Mouse (Mus musculus) gastrocnemius, adult 18-20 months (tissue): ENCODE measurements around the gene Nr2e1. TPM values are rescaled to one million over a fixed set of nuclear protein-coding genes. Genes with fewer than 3 reads are reported as not detected.

Experiments
- DNase-seq: peaks from one replicate; pipeline ENCODE4 v3.0.0; 2021; ENCODE audit warnings: low spot score
- long read RNA-seq, 2 experiments: library from polyadenylated mRNA; stranded (forward); transcript quantifications; one replicate each; pipeline ENCODE4 v2.0.0; 2021
- total RNA-seq, 2 experiments: library from RNA; stranded (reverse); gene quantifications; 2 replicates each; pipeline ENCODE4 v1.2.3; 2021

The Nr2e1 gene
- total RNA-seq = not detected
- long read RNA-seq, experiment 1 = 0 reads
- long read RNA-seq, experiment 2 = 0 reads

DNA sequence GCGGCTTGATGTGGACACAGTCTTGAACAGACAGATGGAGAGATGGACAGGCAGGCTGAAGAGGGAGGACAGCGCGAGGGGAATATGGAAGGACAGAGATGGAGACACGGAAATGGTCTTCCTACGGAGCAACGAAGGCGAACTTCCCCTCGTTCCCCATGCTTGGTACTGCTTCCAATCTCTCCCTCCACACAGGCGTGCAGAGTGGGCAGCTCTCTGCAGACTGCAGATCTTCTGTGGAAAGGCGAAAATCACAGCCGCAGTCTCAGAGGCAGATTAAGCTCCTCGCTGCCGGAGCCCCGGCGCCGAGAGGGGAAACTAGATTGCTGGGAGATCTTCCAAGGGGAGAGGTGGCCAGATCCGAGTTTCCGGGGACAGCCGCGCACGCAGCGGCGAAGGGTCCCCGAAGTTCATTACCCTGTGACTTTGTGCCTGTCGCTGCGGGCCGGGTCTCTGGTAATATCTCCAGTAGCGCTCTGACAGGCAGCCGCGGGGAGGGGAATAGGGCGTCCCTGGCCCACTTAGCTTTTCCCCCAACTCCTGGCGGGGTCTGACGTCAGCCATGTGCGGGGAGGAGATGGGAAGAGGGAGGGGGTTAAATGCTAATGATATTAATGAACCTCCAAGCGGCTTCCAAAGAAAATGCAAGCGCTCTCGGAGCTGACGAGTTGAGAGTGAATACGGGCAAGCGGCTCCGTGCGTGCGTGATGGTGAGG, at the start of gene Nr2e1, which contains the start of gene Ostm1:
Nr2e1 (minus strand) TSS at position 476 of the 716 bp plus-strand sequence.
Ostm1 (plus strand) TSS at position 666 of the 716 bp plus-strand sequence.
- DNase-seq = no peak

DNA sequence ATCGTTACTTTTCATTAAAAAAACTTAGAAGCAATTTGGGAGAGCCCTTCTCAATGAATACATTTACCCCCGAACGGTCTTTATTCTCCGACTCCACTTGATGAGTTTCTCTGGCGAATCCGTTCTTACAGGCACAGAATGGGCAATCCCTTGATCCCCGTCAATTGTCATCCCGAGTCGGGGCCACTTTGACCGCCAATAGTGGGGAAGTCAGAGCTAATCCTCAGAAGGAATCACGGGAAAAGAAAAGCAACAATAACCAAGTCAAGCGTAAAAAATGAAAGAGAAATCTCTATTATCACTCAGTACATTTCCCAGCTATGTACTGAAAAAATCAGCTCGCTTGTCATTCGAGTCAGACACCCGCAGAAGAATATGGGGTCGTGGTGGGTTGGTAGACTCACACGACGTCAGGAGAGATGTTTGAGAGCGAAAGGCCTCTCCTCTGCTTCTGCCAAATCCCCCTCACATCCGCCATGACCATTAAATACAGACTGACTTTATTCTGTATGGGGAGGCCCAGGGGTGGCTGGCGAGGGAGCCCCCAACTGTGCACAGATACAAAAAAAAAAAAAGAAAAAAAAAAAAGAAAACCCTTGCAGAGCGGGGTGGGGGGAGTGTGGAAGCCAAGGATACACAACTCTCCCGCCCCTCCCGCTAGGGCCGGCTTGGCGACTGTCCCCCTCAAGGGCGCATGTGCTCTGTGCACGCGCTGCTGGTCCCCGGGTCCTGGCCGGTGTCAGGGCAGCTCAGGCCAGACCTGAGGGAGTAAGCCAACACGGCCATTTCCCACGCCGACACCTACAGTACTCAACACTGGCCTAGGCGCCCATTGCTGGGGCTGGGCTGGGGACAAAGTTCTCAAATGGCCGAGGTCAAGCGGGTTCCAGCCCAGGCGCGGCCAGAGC, 49.3 kb upstream of the Nr2e1 start:
- no peak for DNase-seq

DNA sequence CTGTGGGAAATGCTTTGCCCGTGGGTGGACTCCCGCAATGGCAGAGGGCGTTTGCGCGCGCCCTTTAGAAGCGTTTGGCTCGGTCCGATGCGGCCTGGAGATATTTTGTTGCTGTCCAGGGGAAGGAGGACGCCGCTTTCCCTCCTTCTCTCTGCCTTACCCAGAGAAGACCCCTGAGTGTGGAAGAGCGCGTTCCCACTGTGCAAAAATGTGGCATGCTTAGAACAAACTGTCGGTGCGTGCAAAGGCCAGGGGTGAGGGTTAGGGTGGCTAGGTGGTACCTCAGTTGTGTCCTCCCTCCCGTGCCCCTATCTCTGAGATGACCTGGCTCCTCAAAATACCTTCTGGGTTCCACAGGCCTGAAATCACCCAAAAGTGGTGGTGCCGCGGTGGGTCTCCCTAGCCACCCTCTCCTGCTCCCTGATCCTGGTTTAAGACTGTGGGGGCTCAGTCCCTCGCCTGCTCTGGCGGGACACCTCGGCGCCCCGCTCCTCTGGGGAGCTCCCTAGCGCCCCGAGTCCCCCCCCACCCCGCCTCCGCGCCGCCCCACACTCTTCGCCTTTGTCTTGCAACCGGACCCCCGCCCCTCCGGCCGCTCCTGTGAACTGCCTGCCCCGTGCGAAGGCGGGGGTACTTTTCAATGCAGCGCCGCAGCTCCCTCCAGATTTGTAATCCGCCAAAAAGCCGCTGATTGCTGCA, 48.5 kb upstream of the Nr2e1 start:
- DNase-seq = no peak

DNA sequence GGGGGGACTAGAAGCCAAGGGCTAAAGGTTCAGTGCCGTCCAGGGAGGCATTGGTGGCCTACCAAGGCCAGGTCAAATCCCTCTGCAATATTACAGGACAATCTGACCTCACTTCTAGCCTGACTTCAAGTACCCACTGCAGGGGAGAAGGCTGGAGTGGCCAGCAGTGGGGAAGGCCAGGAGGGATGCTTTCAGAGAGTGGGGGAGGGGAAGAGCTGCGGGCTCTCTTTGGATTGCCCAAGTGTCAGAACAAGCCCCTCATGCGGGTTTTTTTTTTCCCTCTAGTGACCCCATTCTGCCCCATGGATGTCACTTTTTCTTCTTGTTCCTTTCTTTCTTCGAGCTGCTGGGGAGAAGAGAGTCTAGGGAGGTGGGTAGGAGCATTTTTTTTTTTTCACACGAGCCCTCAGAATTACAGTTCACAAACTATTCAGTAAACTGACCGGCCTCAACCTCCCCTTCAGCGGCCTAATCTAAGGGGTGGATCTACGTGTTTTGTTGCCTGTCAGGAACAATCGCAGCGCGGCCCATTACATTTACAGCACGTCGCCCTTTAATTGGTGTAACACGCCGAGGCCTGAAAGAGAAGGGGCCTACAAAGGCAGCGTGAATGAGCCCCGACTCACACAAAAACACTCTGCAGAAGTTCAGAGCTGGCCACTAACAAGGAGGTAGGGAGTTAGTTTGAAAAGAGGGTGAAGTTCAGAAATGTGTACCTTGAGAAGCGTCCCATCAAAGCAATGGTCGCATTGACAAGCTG, 47.3 kb upstream of the Nr2e1 start:
- DNase-seq = no peak

DNA sequence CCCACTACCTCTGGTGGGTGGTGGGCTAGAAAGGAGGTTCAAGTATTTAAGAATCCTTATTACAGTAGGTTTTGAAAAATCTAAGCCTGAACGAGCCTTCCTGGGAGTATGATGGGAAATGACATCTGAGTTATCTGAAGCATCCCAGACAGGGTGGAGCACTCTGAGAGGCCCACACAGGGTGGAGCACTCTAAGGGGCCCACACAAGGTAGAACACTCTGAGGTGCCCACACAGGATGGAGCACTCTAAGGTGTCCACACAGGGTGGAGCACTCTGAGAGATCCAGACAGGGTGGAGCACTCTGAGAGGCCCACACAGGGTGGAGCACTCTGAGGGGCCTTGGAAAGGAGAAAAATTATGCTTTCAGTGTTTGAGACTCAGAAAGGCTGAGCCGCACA, 42.5 kb upstream of the Nr2e1 start:
- no peak for DNase-seq

DNA sequence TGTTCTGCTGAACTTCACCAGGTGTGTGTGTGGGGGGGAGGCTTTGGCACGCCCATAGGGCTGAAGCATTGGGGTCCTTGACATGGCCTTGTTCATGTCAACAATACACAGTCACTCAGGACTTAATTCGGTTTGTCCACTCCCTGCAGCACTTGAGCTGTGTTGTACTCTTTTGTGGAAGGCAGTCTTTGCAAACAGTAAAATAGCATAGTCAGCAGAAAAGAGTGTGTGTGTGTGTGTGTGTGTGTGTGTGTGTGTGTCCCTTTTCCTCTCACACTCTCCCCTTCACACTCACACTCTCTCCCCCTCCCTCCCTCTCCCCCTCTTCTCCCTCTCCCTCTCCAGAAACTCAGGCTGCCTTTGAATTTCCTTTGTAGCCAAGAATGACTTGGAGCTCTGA, 34.9 kb upstream of the Nr2e1 start:
- DNase-seq = no peak

DNA sequence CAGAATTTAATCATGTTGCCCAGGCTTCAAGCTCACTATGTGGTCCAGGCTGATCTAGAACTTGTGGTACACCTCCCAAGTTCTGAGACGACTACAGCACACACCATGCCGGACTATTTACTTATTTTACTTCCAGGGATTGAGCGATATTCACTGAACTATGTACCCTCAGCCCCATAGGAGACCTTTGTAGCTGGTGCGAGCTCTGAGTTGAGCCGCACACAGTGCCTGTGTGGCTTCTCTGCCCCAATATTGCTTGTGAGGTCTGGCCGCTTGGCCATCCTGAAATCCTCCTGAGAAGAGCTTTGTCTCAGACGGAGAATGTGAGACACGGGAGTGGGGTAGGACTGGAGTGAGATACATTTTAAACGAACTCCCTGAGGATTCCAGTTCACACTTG, 31.3 kb upstream of the Nr2e1 start:
- no peak for DNase-seq

DNA sequence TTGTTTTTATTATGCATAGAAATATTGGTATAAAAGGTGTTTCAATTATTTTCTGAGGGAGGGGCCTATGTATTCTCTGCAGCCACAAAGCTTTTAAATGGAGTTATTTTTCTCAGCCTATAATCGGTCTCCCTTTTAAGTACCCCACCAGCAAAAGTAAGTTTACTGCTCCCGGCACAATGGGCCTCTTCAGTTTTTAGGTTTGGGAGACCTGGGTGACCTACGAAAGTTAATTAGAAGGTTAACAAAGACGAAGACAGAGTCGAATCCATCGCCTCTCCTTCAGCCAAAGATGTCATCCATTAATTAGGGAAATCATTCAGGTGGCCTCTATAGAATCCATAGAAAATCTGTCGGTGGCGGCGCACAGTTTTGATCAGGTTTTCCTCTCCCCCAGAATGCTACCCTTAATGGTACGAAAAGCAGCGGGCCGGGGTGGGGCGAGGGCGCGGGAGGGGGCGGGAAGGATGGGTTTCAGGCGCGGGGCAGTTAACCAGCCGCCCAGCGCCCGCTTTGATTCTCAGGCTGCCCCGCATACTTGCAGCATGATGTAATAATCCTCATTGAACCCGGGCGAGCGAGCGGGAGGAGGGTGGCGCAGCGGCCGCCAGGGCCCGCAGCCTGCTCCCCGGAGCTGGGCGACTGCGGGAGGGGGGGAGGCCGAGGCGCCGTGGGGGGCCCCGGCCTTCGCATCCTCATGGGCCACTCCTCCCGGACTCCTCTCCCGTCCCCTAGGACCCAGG, 30.4 kb upstream of the Nr2e1 start:
- DNase-seq = no peak

DNA sequence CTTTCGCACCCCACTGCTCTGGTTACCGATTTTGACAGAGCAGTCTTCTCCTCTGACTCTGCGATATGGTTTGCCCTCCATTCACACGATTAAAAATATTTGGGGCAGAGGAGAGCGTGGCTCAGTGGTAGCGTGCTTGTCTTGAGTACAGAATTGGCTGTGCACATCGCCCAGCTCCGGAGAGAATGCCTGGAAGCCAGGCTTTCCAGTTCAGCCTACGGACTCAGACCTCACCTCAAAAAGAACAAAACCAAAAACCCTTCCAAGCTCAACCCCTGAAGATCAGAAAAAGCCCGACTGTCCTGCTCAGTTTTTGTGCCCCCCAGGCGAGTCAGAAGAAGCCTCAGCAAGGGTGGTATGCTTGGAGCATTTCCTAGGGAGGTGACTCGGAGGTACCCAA, 29.6 kb upstream of the Nr2e1 start:
- no peak for DNase-seq

DNA sequence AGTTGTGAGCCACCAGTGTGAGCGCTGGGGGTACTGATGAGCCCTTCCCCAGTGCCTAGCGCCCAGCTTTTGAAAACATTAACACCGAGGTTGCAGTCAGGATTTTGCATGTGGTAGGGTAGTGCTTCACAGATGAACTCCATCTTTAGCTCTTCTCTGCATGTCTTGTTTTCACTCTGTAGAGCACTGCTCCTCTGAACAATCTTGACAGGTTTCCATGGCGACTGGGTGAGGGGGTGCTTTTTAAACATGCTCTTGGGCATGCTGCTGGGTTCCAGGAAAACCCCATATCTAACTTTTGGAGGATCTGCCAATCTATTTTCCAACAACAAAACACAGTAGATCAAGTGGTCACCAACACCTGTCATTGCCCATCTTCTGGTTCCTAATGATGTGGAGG, 23.3 kb upstream of the Nr2e1 start:
- DNase-seq = no peak

DNA sequence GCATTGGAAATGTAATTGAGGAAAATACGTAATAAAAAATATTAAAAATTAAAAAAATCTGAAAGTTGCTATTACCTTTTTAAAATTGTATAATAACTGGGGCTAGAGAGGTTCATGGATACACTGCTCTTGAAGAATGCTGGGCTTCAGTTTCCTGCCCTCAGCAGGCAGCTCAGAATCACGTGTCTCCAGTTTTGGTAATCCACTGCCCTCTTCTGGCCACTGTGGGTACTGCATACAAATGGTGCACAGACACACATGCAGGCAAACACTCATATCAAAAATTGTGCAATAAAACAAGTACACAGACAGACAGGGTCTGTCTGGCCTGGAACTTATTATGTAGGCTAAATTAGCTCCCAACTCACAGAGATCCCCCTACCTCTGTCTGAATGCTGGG, 21.4 kb upstream of the Nr2e1 start:
- DNase-seq = no peak

DNA sequence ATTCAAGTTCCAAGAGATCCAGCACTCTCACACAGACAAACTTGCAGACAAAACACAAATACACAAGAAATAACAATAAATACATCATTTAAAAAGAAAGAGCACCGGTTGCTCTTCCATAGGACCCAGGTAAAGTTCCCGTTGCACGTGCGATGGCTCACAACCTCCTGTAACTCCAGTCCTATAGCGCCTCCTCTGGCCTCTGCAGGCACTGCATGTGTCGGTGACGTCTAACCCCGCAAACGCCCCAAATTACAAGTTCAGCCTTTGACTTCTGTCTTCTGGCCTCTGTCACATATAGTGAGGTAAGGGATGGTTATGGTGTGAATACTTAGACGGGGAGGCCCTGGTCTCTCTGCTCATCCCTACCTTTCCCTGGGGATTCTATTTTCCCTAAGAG, 18.1 kb upstream of the Nr2e1 start:
- no peak for DNase-seq

DNA sequence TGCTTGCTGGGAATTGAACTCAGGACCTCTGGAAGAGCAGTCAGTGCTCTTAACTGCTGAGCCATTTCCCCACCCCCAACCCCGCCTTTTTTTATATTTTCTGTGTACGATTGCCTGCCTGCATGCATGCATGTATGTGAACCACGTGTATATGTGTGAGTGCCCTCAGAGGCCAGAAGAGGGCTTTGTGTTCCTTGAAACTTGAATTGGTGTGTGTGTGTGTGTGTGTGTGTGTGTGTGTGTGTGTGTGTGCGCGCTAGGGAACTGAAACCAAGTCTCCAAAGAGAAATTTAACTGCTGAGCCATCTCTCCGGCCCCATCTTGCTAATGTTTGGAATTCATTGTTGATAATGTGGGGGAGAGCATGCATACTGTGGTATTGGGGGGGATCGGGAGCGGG, 15.2 kb upstream of the Nr2e1 start:
- DNase-seq = no peak

DNA sequence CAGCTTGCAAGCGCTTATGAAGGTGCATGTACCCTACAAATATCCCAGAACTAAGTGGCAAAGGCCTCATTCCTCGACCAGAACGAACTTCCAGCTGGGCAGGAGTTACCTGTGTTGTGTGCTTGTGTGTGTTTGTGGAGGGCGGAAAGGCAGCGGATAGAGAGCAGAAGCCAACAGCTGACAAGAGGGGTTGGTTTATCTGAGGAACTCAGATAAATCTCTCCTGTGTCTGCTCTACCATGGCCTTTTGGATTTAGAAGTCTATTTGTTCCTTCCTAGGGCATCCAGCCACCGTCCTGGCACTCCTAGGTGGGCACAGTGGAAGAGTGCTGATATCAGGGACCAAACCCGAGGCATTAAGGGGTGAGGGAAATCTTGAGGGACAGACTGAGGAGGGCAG, 9.8 kb upstream of the Nr2e1 start:
- no peak for DNase-seq

DNA sequence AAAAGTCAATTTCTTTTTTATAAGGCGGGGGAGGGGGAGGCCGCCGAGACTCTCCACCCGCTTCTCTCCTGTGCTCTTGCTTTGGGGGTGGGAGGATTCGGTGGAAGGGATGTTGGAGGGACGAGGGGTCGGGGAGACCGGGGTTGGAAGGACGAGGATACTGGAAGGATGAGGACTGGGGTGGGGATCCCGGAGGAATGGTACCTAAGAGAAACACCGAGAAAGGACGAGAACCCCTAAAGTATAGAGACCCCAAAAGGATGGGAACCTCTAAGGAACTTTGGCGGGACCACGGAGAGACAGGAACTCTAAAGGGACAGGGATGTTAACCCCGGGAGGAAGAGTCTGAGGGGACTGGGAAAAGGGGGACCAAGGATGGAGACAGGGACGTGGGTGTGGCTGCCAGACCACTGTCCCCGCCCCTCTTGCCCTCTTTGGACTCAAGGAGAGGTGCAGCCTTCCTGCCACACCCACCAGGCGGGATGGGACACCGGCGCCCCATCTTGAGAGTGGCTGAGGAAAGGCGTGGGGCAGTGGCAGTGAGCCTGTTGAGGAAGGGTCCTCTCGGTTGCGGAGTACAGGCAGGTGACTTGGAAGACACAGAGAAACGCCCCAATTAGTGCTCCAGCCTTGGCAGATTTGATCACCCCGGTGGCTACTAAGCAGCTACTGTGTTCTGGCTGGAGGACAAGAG, 8.7 kb upstream of the Nr2e1 start:
- DNase-seq = no peak

DNA sequence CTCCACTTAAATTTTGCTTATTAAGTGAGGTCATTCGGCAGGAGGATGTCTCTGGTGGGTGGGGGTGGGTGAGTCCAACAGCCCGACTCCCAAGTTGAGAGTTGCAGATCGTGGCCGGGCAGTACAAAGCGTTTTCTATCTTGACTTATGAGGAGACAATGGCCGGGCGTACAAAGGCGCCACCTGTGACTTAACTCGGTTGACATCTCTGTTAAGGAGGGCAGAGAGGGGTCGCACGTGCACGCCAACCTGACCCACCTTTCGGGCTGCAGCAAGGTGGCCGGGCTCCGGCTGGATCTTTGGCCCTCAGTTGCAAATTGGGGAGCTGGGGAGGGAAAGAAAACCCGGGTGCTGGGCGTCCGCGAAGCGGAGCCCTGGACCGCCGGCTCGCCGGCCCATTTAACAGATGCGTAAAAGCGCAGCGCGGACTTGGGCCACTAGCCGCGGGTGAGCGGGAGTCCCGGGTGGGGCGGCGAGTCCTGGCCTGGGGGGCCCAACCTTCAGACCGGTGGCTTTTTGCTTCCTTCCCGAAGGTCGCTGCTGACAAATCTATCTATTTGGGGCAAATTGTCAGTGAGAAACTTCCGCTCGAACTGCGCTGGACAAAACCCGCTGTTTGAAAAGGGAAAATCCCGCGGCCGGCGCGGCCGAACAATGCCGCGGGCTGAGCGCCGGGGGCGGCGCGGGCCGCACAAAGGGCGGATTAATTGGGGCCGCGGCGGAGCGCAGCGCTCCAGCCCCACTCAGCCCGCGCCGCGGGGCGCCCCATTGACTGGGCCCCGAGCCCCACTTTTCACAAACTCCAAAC, 8.0 kb upstream of the Nr2e1 start:
- DNase-seq = no peak

DNA sequence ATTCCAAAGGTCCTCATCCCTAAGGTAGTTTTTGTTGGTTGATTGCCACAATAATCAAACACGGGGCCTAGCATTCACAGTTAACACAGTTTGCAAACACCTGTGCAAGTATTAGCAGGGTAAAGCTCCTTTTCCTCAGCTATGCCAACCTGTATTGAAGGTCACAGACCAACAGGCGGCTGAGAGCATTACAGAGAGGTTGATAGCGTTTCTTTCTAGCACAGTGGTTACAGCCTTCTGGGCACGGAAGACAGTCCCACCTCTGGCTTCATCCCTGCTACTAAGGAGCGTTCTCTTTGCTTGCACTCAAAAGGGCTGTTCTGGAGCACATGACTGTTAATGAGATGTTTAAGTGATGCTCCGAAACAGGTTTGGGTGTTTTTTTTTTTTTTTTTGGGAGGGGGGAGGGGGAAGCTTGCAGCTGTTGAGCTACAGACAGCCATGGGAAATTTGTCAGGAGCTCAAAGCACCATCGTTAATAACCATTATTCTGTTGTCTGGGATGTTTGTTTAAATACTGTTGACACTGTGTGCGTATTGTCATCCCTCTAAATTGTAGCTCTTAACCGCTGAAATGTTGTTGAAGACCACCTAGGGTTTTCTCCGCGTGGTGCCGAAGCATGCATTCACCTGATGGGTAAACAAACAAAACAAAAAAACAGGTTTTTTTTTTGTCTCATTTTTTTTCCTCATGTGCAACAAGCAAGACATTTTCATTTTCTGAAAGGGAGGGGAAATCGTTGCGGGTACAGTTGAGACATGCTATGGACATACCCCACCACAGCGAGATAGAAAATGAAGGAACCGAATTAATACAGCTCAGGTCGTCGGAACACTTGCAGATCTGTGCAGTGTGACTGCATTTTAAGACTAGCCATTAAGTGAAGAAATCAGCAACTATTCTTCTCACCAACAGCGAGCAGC, 7.1 kb upstream of the Nr2e1 start:
- DNase-seq = no peak

DNA sequence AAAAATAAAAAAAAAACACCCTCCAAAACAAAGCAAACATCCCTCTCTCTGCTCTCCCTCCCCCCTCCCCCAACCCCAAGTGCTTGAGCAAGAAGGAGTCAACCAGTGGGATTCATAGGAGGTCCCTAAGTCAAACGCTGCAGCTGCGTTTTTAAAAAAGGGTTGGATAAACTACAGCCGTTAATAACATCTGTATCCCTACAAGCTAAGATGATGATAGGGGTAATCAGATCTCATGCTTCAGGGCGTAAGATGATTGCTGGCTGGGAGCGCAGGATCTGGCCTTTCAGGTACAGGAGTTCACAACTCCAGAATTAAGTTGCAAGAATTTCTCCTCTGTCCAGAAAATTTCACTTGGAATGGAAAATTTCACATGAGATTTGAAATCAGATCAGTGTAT, 6.1 kb upstream of the Nr2e1 start:
- no peak for DNase-seq
